In genomic region chr10:41675842-41676571, GRCm38 (mm10) we compare ENCODE assay signal across 12 mouse cellular contexts. TPM values are rescaled to one million over a fixed set of nuclear protein-coding genes. Genes with fewer than 3 reads are reported as not detected.
"Had no signal": no experiment of that assay in that cellular context is flagged by ENCODE, and none has a peak within 500 bp of the region (broad histone marks: within the 10 kb centered on the region; RNA-seq: fewer than 3 reads in every experiment).

No protein-coding gene starts in this region.

- H3K4me3 ChIP-seq: limb, embryonic 13.5 days; liver, embryonic 15.5 days; midbrain, embryonic 12.5 days had no signal

- H3K36me3 ChIP-seq: limb, embryonic 13.5 days; liver, embryonic 15.5 days; midbrain, embryonic 12.5 days had no signal

- H3K4me2 ChIP-seq: limb, embryonic 13.5 days; liver, embryonic 11.5 days; liver, embryonic 15.5 days; midbrain, embryonic 12.5 days had no signal

- H3K9ac ChIP-seq: limb, embryonic 13.5 days; liver, embryonic 15.5 days; midbrain, embryonic 12.5 days had no signal

- DNase-seq: layer of hippocampus, adult 9-11 months; layer of hippocampus, postnatal 36 days; right cerebral cortex, adult 18-20 months; right cerebral cortex, postnatal 25 days; thymus, postnatal 4 days had no signal

- H3K27me3 ChIP-seq: limb, embryonic 13.5 days; liver, embryonic 15.5 days had no signal

- H3K9me3 ChIP-seq: limb, embryonic 13.5 days; liver, embryonic 15.5 days; midbrain, embryonic 12.5 days had no signal

- ATAC-seq: midbrain, embryonic 16.5 days had no signal

- H3K27ac ChIP-seq: kidney, postnatal 0 days; limb, embryonic 13.5 days; liver, embryonic 15.5 days; midbrain, embryonic 12.5 days had no signal

RNA-seq across cellular contexts. Expression of gene Ccdc162, which starts 40.4 kb away (rescaled TPM):
- total RNA-seq: megakaryocyte-erythroid progenitor cell, adult 5-6 weeks had no signal
- polyA plus RNA-seq: liver, embryonic 15.5 days had no signal
